Mouse (Mus musculus): ENCODE measurements around the gene Epn1. TPM values are rescaled to one million over a fixed set of nuclear protein-coding genes. Genes with fewer than 3 reads are reported as not detected.

Gene Epn1
- total and polyA plus RNA-seq, 3 experiments = 75.5 to 147 TPM; not detected in 1

- no peak within 1 kb of the TSS for H3K4me3 ChIP-seq (ENCODE audit: control insufficient read depth in 1 of 2, insufficient read depth in 1 of 2, low read depth in 2 of 2, low read length in 2 of 2)
- H3K9ac ChIP-seq (ENCODE audit: control insufficient read depth, low read depth, low read length, poor library complexity, severe bottlenecking) = no peak within 1 kb of the TSS
- no peaks in the 10 kb centered on the region for H3K27me3 ChIP-seq (ENCODE audit: control insufficient read depth in 1 of 2, insufficient read depth in 2 of 2, low read length in 2 of 2)
- H3K4me1 ChIP-seq (ENCODE audit: control insufficient read depth in 1 of 2, insufficient read depth in 2 of 2, low read length in 2 of 2) = no peaks in the 10 kb centered on the region
- TF ChIP-seq SMC3 (IDR thresholded peaks at IDR 0.05; ENCODE audit: low read depth, low read length) (no peak), GABPA (IDR thresholded peaks at IDR 0.05; ENCODE audit: low read depth, low read length) (no peak), ZKSCAN1 (IDR thresholded peaks at IDR 0.05; ENCODE audit: low read depth, low read length) (no peak), ZNF384 (IDR thresholded peaks at IDR 0.05; ENCODE audit: low read depth, low read length) (no peak), SIN3A (IDR thresholded peaks at IDR 0.05; ENCODE audit: low read length) (no peak), MAFK (IDR thresholded peaks at IDR 0.05; ENCODE audit: borderline replicate concordance, low read depth, low read length) (no peak), KAT2A (conservative IDR thresholded peaks at IDR 0.05; ENCODE audit: low read depth, low read length) (no peak), ZMIZ1 (IDR thresholded peaks at IDR 0.05; ENCODE audit: low read depth, low read length) (no peak), MYB (IDR thresholded peaks at IDR 0.05; ENCODE audit: low read depth, low read length) (no peak), TCF12 (IDR thresholded peaks at IDR 0.05; ENCODE audit: low read depth, low read length) (no peak), BHLHE40 (IDR thresholded peaks at IDR 0.05; ENCODE audit: borderline replicate concordance, low read depth, low read length) (no peak), E2F4 (IDR thresholded peaks at IDR 0.05; ENCODE audit: borderline replicate concordance, low read depth, low read length) (no peak), MYC (IDR thresholded peaks at IDR 0.05; ENCODE audit: low read depth, low read length) (no peak), CTCF (IDR thresholded peaks at IDR 0.05 in 2 of 3, conservative IDR thresholded peaks at IDR 0.05 in 1 of 3; ENCODE audit: control insufficient read depth in 1 of 3, insufficient read depth in 1 of 3, low read depth in 2 of 3, low read length in 3 of 3, poor library complexity in 1 of 3, severe bottlenecking in 1 of 3) (no peak)
- H3K27ac ChIP-seq (ENCODE audit: control insufficient read depth, low read depth, low read length) = no peak within 1 kb of the TSS
- H3K36me3 ChIP-seq (ENCODE audit: control insufficient read depth in 1 of 2, insufficient read depth in 2 of 2, low read length in 2 of 2) = no peaks in the 10 kb centered on the region
- H3K79me2 ChIP-seq (ENCODE audit: control insufficient read depth, insufficient read depth, low read length, poor library complexity) = no peaks in the 10 kb centered on the region
- no peaks in the 10 kb centered on the region for H3K9me3 ChIP-seq (replicated peaks; ENCODE audit: insufficient read depth, low read length)
- DNase-seq (ENCODE audit: low read depth, low spot score) = no peak
Observed at GRCm38 (mm10) chr7:5125549-5126406, 45.7 kb downstream of the Epn1 start, which contains the start of gene Rasl2-9. Rasl2-9 (minus strand) TSS chr7:5125950.

Other genes with a start within 250 kb of the Epn1 start
- not detected in 2 replicates for gene Shisa7, start 235.5 kb upstream of the Epn1 start, total RNA-seq (2012; rRNA removed)
- under 1 TPM in 1 of 2 experiments, not detected in 1; 0.07 TPM for gene Shisa7, start 235.5 kb upstream of the Epn1 start, polyA plus RNA-seq (2012; ENCODE audit: insufficient read depth in 1 of 2, insufficient read length in 2 of 2, low read depth in 1 of 2, low replicate concordance in 2 of 2, missing spikeins in 1 of 2)
- 2.6 and 2.8 TPM in 2 replicates for gene Isoc2b, start 210.0 kb upstream of the Epn1 start, total RNA-seq (2012; rRNA removed)
- gene Isoc2b, start 210.0 kb upstream of the Epn1 start, polyA plus RNA-seq (2012; ENCODE audit: insufficient read depth in 1 of 2, insufficient read length in 2 of 2, low read depth in 1 of 2, low replicate concordance in 2 of 2, missing spikeins in 1 of 2) = 1 to 10 TPM in 1 of 2 experiments, not detected in 1; 3.0 TPM
- gene Isoc2a, start 203.1 kb upstream of the Epn1 start, total RNA-seq (2012; rRNA removed) = 11.1 and 12.4 TPM in 2 replicates
- 10 to 100 TPM in 1 of 2 experiments, not detected in 1; 20.6 TPM for gene Isoc2a, start 203.1 kb upstream of the Epn1 start, polyA plus RNA-seq (2012; ENCODE audit: insufficient read depth in 1 of 2, insufficient read length in 2 of 2, low read depth in 1 of 2, low replicate concordance in 2 of 2, missing spikeins in 1 of 2)
- 0.15 TPM in 1 of 2 replicates, not detected in the other for gene Gm36210, start 173.7 kb upstream of the Epn1 start, total RNA-seq (2012; rRNA removed)
- gene Gm36210, start 173.7 kb upstream of the Epn1 start, polyA plus RNA-seq (2012; ENCODE audit: insufficient read depth in 1 of 2, insufficient read length in 2 of 2, low read depth in 1 of 2, low replicate concordance in 2 of 2, missing spikeins in 1 of 2) = under 1 TPM in 1 of 2 experiments, not detected in 1; 0.97 TPM
- 2.5 and 3.3 TPM in 2 replicates for gene Zfp628, start 165.0 kb upstream of the Epn1 start, total RNA-seq (2012; rRNA removed)
- gene Zfp628, start 165.0 kb upstream of the Epn1 start, polyA plus RNA-seq (2012; ENCODE audit: insufficient read depth in 1 of 2, insufficient read length in 2 of 2, low read depth in 1 of 2, low replicate concordance in 2 of 2, missing spikeins in 1 of 2) = 10 to 100 TPM in 1 of 2 experiments, not detected in 1; 17.6 TPM
- 0.81 and 0.85 TPM in 2 replicates for gene Nat14, start 158.2 kb upstream of the Epn1 start, total RNA-seq (2012; rRNA removed)
- gene Nat14, start 158.2 kb upstream of the Epn1 start, polyA plus RNA-seq (2012; ENCODE audit: insufficient read depth in 1 of 2, insufficient read length in 2 of 2, low read depth in 1 of 2, low replicate concordance in 2 of 2, missing spikeins in 1 of 2) = 1 to 10 TPM in 1 of 2 experiments, not detected in 1; 1.9 TPM
- 0.04 TPM in 1 of 2 replicates, not detected in the other for gene Ssc5d, start 154.4 kb upstream of the Epn1 start, total RNA-seq (2012; rRNA removed)
- under 1 TPM in 1 of 2 experiments, not detected in 1; 0.17 TPM for gene Ssc5d, start 154.4 kb upstream of the Epn1 start, polyA plus RNA-seq (2012; ENCODE audit: insufficient read depth in 1 of 2, insufficient read length in 2 of 2, low read depth in 1 of 2, low replicate concordance in 2 of 2, missing spikeins in 1 of 2)
- not detected in 2 replicates for gene Sbk2, start 115.8 kb upstream of the Epn1 start, total RNA-seq (2012; rRNA removed)
- not detected for gene Sbk2, start 115.8 kb upstream of the Epn1 start, polyA plus RNA-seq (2012; ENCODE audit: insufficient read depth in 1 of 2, insufficient read length in 2 of 2, low read depth in 1 of 2, low replicate concordance in 2 of 2, missing spikeins in 1 of 2)
- not detected in 2 replicates for gene Sbk3, start 109.1 kb upstream of the Epn1 start, total RNA-seq (2012; rRNA removed)
- gene Sbk3, start 109.1 kb upstream of the Epn1 start, polyA plus RNA-seq (2012; ENCODE audit: insufficient read depth in 1 of 2, insufficient read length in 2 of 2, low read depth in 1 of 2, low replicate concordance in 2 of 2, missing spikeins in 1 of 2) = not detected
- 0.42 and 0.54 TPM in 2 replicates for gene Zfp579, start 84.1 kb upstream of the Epn1 start, total RNA-seq (2012; rRNA removed)
- 1 to 10 TPM in 1 of 2 experiments, not detected in 1; 3.6 TPM for gene Zfp579, start 84.1 kb upstream of the Epn1 start, polyA plus RNA-seq (2012; ENCODE audit: insufficient read depth in 1 of 2, insufficient read length in 2 of 2, low read depth in 1 of 2, low replicate concordance in 2 of 2, missing spikeins in 1 of 2)
- 9.2 and 9.4 TPM in 2 replicates for gene Zfp524, start 65.8 kb upstream of the Epn1 start, total RNA-seq (2012; rRNA removed)
- 10 to 100 TPM in 1 of 2 experiments, not detected in 1; 12.7 TPM for gene Zfp524, start 65.8 kb upstream of the Epn1 start, polyA plus RNA-seq (2012; ENCODE audit: insufficient read depth in 1 of 2, insufficient read length in 2 of 2, low read depth in 1 of 2, low replicate concordance in 2 of 2, missing spikeins in 1 of 2)
- gene Fiz1, start 65.5 kb upstream of the Epn1 start, total RNA-seq (2012; rRNA removed) = 27.5 and 28.1 TPM in 2 replicates
- 10 to 100 TPM in 1 of 2 experiments, not detected in 1; 56.5 TPM for gene Fiz1, start 65.5 kb upstream of the Epn1 start, polyA plus RNA-seq (2012; ENCODE audit: insufficient read depth in 1 of 2, insufficient read length in 2 of 2, low read depth in 1 of 2, low replicate concordance in 2 of 2, missing spikeins in 1 of 2)
- not detected in 2 replicates for gene Gm44973, start 64.7 kb upstream of the Epn1 start, total RNA-seq (2012; rRNA removed)
- 1 to 10 TPM in 1 of 2 experiments, not detected in 1; 7.9 TPM for gene Gm44973, start 64.7 kb upstream of the Epn1 start, polyA plus RNA-seq (2012; ENCODE audit: insufficient read depth in 1 of 2, insufficient read length in 2 of 2, low read depth in 1 of 2, low replicate concordance in 2 of 2, missing spikeins in 1 of 2)
- gene Zfp865, start 59.9 kb upstream of the Epn1 start, total RNA-seq (2012; rRNA removed) = 12.2 and 12.7 TPM in 2 replicates
- 10 to 100 TPM in 1 of 2 experiments, not detected in 1; 34.6 TPM for gene Zfp865, start 59.9 kb upstream of the Epn1 start, polyA plus RNA-seq (2012; ENCODE audit: insufficient read depth in 1 of 2, insufficient read length in 2 of 2, low read depth in 1 of 2, low replicate concordance in 2 of 2, missing spikeins in 1 of 2)
- gene Ccdc106, start 59.7 kb upstream of the Epn1 start, total RNA-seq (2012; rRNA removed) = 0.39 and 0.50 TPM in 2 replicates
- under 1 TPM in 1 of 2 experiments, not detected in 1; 0.82 TPM for gene Ccdc106, start 59.7 kb upstream of the Epn1 start, polyA plus RNA-seq (2012; ENCODE audit: insufficient read depth in 1 of 2, insufficient read length in 2 of 2, low read depth in 1 of 2, low replicate concordance in 2 of 2, missing spikeins in 1 of 2)
- not detected in 2 replicates for gene 4632433K11Rik, start 46.1 kb upstream of the Epn1 start, total RNA-seq (2012; rRNA removed)
- not detected for gene 4632433K11Rik, start 46.1 kb upstream of the Epn1 start, polyA plus RNA-seq (2012; ENCODE audit: insufficient read depth in 1 of 2, insufficient read length in 2 of 2, low read depth in 1 of 2, low replicate concordance in 2 of 2, missing spikeins in 1 of 2)
- gene Zfp784, start 41.8 kb upstream of the Epn1 start, total RNA-seq (2012; rRNA removed) = 0.96 and 1.2 TPM in 2 replicates
- 1 to 10 TPM in 1 of 2 experiments, not detected in 1; 2.9 TPM for gene Zfp784, start 41.8 kb upstream of the Epn1 start, polyA plus RNA-seq (2012; ENCODE audit: insufficient read depth in 1 of 2, insufficient read length in 2 of 2, low read depth in 1 of 2, low replicate concordance in 2 of 2, missing spikeins in 1 of 2)
- gene Zfp580, start 28.7 kb upstream of the Epn1 start, total RNA-seq (2012; rRNA removed) = 1.0 and 1.7 TPM in 2 replicates
- gene Zfp580, start 28.7 kb upstream of the Epn1 start, polyA plus RNA-seq (2012; ENCODE audit: insufficient read depth in 1 of 2, insufficient read length in 2 of 2, low read depth in 1 of 2, low replicate concordance in 2 of 2, missing spikeins in 1 of 2) = 10 to 100 TPM in 1 of 2 experiments, not detected in 1; 19.9 TPM
- 301 and 311 TPM in 2 replicates for gene U2af2, start 18.1 kb upstream of the Epn1 start, total RNA-seq (2012; rRNA removed)
- 100 to 1,000 TPM; 477 to 491 TPM for gene U2af2, start 18.1 kb upstream of the Epn1 start, polyA plus RNA-seq (2012; ENCODE audit: insufficient read depth in 1 of 2, insufficient read length in 2 of 2, low read depth in 1 of 2, low replicate concordance in 2 of 2, missing spikeins in 1 of 2)
- gene Rfpl4, start 36.7 kb downstream of the Epn1 start, total RNA-seq (2012; rRNA removed) = not detected in 2 replicates
- not detected for gene Rfpl4, start 36.7 kb downstream of the Epn1 start, polyA plus RNA-seq (2012; ENCODE audit: insufficient read depth in 1 of 2, insufficient read length in 2 of 2, low read depth in 1 of 2, low replicate concordance in 2 of 2, missing spikeins in 1 of 2)
- gene Rasl2-9, start 45.7 kb downstream of the Epn1 start, total RNA-seq (2012; rRNA removed) = not detected in 2 replicates
- gene Rasl2-9, start 45.7 kb downstream of the Epn1 start, polyA plus RNA-seq (2012; ENCODE audit: insufficient read depth in 1 of 2, insufficient read length in 2 of 2, low read depth in 1 of 2, low replicate concordance in 2 of 2, missing spikeins in 1 of 2) = 100 to 1,000 TPM in 1 of 2 experiments, under 1 TPM in 1; 0.65 to 196 TPM
- gene Vmn1r55, start 69.4 kb downstream of the Epn1 start, total RNA-seq (2012; rRNA removed) = not detected in 2 replicates
- gene Vmn1r55, start 69.4 kb downstream of the Epn1 start, polyA plus RNA-seq (2012; ENCODE audit: insufficient read depth in 1 of 2, insufficient read length in 2 of 2, low read depth in 1 of 2, low replicate concordance in 2 of 2, missing spikeins in 1 of 2) = not detected
- not detected in 2 replicates for gene Vmn1r56, start 116.5 kb downstream of the Epn1 start, total RNA-seq (2012; rRNA removed)
- not detected for gene Vmn1r56, start 116.5 kb downstream of the Epn1 start, polyA plus RNA-seq (2012; ENCODE audit: insufficient read depth in 1 of 2, insufficient read length in 2 of 2, low read depth in 1 of 2, low replicate concordance in 2 of 2, missing spikeins in 1 of 2)
- not detected in 2 replicates for gene Vmn1r57, start 138.3 kb downstream of the Epn1 start, total RNA-seq (2012; rRNA removed)
- gene Vmn1r57, start 138.3 kb downstream of the Epn1 start, polyA plus RNA-seq (2012; ENCODE audit: insufficient read depth in 1 of 2, insufficient read length in 2 of 2, low read depth in 1 of 2, low replicate concordance in 2 of 2, missing spikeins in 1 of 2) = not detected

Measured in MEL (cell line).